Mouse (Mus musculus) myocyte (in vitro differentiated cells): ENCODE data around the gene Zbtb25.

Experiments
- CEBPB ChIP-seq: IDR thresholded peaks from 2 replicates; pipeline ENCODE4 v1.6.1; 2011; ENCODE audit warnings: mild to moderate bottlenecking, moderate library complexity; ENCODE audit not compliant: poor library complexity, insufficient read depth, severe bottlenecking
- E2F4 ChIP-seq: IDR thresholded peaks from one replicate; pipeline ENCODE4 v1.6.1; 2011; ENCODE audit warnings: mild to moderate bottlenecking, control low read depth, moderate library complexity; ENCODE audit not compliant: insufficient read depth
- MAX ChIP-seq: IDR thresholded peaks from one replicate; pipeline ENCODE4 v1.6.1; 2011; ENCODE audit warnings: low read depth, mild to moderate bottlenecking, control low read depth
- MYOG ChIP-seq, 3 experiments: IDR thresholded peaks; one replicate each; pipeline ENCODE4 v1.6.1; 2011; ENCODE audit warnings: control low read depth in 2 of 3, low read depth in 2 of 3, mild to moderate bottlenecking in 2 of 3; ENCODE audit not compliant: insufficient read length in 2 of 3, control insufficient read depth in 1 of 3, insufficient read depth in 1 of 3
- POLR2A ChIP-seq: IDR thresholded peaks from one replicate; pipeline ENCODE4 v1.6.1; 2011; ENCODE audit warnings: low read depth, mild to moderate bottlenecking, control low read depth, moderate library complexity; ENCODE audit not compliant: insufficient read length
- POLR2AphosphoS2 ChIP-seq: IDR thresholded peaks from one replicate; pipeline ENCODE4 v1.6.1; 2011; ENCODE audit warnings: low read depth, control low read depth; ENCODE audit not compliant: insufficient read length
- REST ChIP-seq: IDR thresholded peaks from one replicate; pipeline ENCODE4 v1.6.1; 2011; ENCODE audit warnings: mild to moderate bottlenecking, control low read depth, moderate library complexity; ENCODE audit not compliant: insufficient read depth, insufficient read length
- TCF12 ChIP-seq: IDR thresholded peaks from one replicate; pipeline ENCODE4 v1.6.1; 2011; ENCODE audit warnings: mild to moderate bottlenecking, control low read depth; ENCODE audit not compliant: poor library complexity, insufficient read depth, severe bottlenecking
- TCF3 ChIP-seq: IDR thresholded peaks from one replicate; pipeline ENCODE4 v1.6.1; 2011; ENCODE audit warnings: low read depth, control low read depth; ENCODE audit not compliant: insufficient read length

DNA sequence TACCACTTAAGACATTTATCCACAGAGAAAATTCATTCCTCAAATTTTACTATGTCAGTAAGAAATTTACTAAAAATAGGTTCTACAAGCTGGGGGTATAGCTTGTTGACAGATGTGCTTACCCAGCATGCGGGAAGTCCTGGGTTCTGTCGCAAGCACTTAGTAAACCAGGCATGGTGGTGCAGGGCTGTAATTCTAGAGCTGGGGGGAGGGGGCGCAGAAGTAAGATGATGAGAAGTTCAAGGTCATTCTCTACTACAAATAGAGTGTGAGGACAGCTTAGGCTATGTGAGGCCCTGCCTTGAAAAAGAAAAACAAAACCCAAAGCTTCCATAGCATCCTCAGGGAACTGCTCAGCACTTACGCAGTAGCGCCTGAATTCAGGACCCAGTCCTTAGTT lies 9.2 kb upstream of the Zbtb25 start:
- TF ChIP-seq MAX (no peak), POLR2A (no peak), E2F4 (no peak), POLR2AphosphoS2 (no peak), TCF12 (no peak), TCF3 (no peak), CEBPB (no peak), REST (no peak), MYOG (IDR thresholded peaks at IDR 0.05; ENCODE audit: control insufficient read depth in 1 of 3, insufficient read depth in 1 of 3, insufficient read length in 2 of 3, low read depth in 2 of 3) (no peak)
